Mouse (Mus musculus): ENCODE measurements at regions not wholly inside any gene's neighbourhood (a gene's known extent, or its start where the extent isn't known, plus 50 kb on each side); places are given as distances from the start of the nearest gene placed in this dataset.

- Histone ChIP-seq H3K9me3 (replicated peaks; ENCODE audit: insufficient read depth, low read length) (no peaks in the 10 kb centered on the region), H3K79me2 (ENCODE audit: control insufficient read depth, insufficient read depth, low read length, poor library complexity) (no peaks in the 10 kb centered on the region), H3K4me3 (ENCODE audit: control insufficient read depth in 1 of 2, insufficient read depth in 1 of 2, low read depth in 2 of 2, low read length in 2 of 2) (no peak overlapping the region), H3K27me3 (ENCODE audit: control insufficient read depth in 1 of 2, insufficient read depth in 2 of 2, low read length in 2 of 2) (no peaks in the 10 kb centered on the region), H3K9ac (ENCODE audit: control insufficient read depth, low read depth, low read length, poor library complexity, severe bottlenecking) (no peak overlapping the region), H3K4me1 (ENCODE audit: control insufficient read depth in 1 of 2, insufficient read depth in 2 of 2, low read length in 2 of 2) (no peaks in the 10 kb centered on the region), H3K27ac (ENCODE audit: control insufficient read depth, low read depth, low read length) (no peak overlapping the region), H3K36me3 (ENCODE audit: control insufficient read depth in 1 of 2, insufficient read depth in 2 of 2, low read length in 2 of 2) (no peaks in the 10 kb centered on the region)
- TF ChIP-seq SMC3 (IDR thresholded peaks at IDR 0.05; ENCODE audit: low read depth, low read length) = no peak
- no peak for TF ChIP-seq MAFK (IDR thresholded peaks at IDR 0.05; ENCODE audit: borderline replicate concordance, low read depth, low read length)
- no peak for TF ChIP-seq TAL1 (IDR thresholded peaks at IDR 0.05; ENCODE audit: low read length)
- no peak for TF ChIP-seq MAX (IDR thresholded peaks at IDR 0.05; ENCODE audit: low read length)
- no peak for TF ChIP-seq ZKSCAN1 (IDR thresholded peaks at IDR 0.05; ENCODE audit: low read depth, low read length)
- TF ChIP-seq JUND (IDR thresholded peaks at IDR 0.05; ENCODE audit: low read depth, low read length) = no peak
- no peak for TF ChIP-seq HCFC1 (IDR thresholded peaks at IDR 0.05; ENCODE audit: low read depth, low read length)
- TF ChIP-seq GABPA (IDR thresholded peaks at IDR 0.05; ENCODE audit: low read depth, low read length) = no peak
- no peak for DNase-seq (ENCODE audit: low read depth, low spot score)
Observed at GRCm38 (mm10) chr13:52129466-52129865, 283.0 kb downstream of the Gadd45g start.

- no peaks in the 10 kb centered on the region for H3K36me3 ChIP-seq (ENCODE audit: control insufficient read depth in 1 of 2, insufficient read depth in 2 of 2, low read length in 2 of 2)
- no peak for TF ChIP-seq RAD21 (IDR thresholded peaks at IDR 0.05; ENCODE audit: low read depth, low read length)
- no peak for TF ChIP-seq POLR2AphosphoS2 (IDR thresholded peaks at IDR 0.05; ENCODE audit: low read length)
- TF ChIP-seq MYC (IDR thresholded peaks at IDR 0.05; ENCODE audit: low read depth, low read length) = no peak
- TF ChIP-seq UBTF (IDR thresholded peaks at IDR 0.05; ENCODE audit: borderline replicate concordance, insufficient read depth, low read depth, low read length) = no peak
- no peak for TF ChIP-seq CTCF (IDR thresholded peaks at IDR 0.05 in 2 of 3, conservative IDR thresholded peaks at IDR 0.05 in 1 of 3; ENCODE audit: control insufficient read depth in 1 of 3, insufficient read depth in 1 of 3, low read depth in 2 of 3, low read length in 3 of 3, poor library complexity in 1 of 3, severe bottlenecking in 1 of 3)
- TF ChIP-seq POLR2A (IDR thresholded peaks at IDR 0.05; ENCODE audit: control insufficient read depth in 1 of 2, insufficient read depth in 1 of 2, low read depth in 1 of 2, low read length in 2 of 2, poor library complexity in 1 of 2) = no peak
- TF ChIP-seq MAX (IDR thresholded peaks at IDR 0.05; ENCODE audit: low read length) = no peak
- TF ChIP-seq ELF1 (IDR thresholded peaks at IDR 0.05; ENCODE audit: low read depth, low read length) = no peak
- no peak for TF ChIP-seq GATA1 (IDR thresholded peaks at IDR 0.05; ENCODE audit: low read depth, low read length)
- no peak for TF ChIP-seq CHD2 (IDR thresholded peaks at IDR 0.05; ENCODE audit: low read length)
Observed at GRCm38 (mm10) chr13:52133202-52133601, 286.7 kb downstream of the Gadd45g start.

More at GRCm38 (mm10) chr13:52133202-52133601, 286.7 kb downstream of the Gadd45g start:
- Histone ChIP-seq H3K27ac (ENCODE audit: control insufficient read depth, low read depth, low read length) (no peak overlapping the region), H3K79me2 (ENCODE audit: control insufficient read depth, insufficient read depth, low read length, poor library complexity) (no peaks in the 10 kb centered on the region), H3K27me3 (ENCODE audit: control insufficient read depth in 1 of 2, insufficient read depth in 2 of 2, low read length in 2 of 2) (no peaks in the 10 kb centered on the region), H3K4me1 (ENCODE audit: control insufficient read depth in 1 of 2, insufficient read depth in 2 of 2, low read length in 2 of 2) (no peaks in the 10 kb centered on the region), H3K9ac (ENCODE audit: control insufficient read depth, low read depth, low read length, poor library complexity, severe bottlenecking) (no peak overlapping the region), H3K4me3 (ENCODE audit: control insufficient read depth in 1 of 2, insufficient read depth in 1 of 2, low read depth in 2 of 2, low read length in 2 of 2) (no peak overlapping the region), H3K9me3 (replicated peaks; ENCODE audit: insufficient read depth, low read length) (no peaks in the 10 kb centered on the region)
- DNase-seq (ENCODE audit: low read depth, low spot score) = no peak

Data from MEL (cell line).